Mouse (Mus musculus) olfactory bulb, adult 2 months (tissue): ENCODE measurements at regions not wholly inside any gene's neighbourhood (a gene's known extent, or its start where the extent isn't known, plus 50 kb on each side); places are given as distances from the start of the nearest gene placed in this dataset.
"Not testable (repeated sequence)": the region's sequence is repeated elsewhere in the genome, so short reads cannot be mapped to it uniquely, and the experiment has no call there.

ENCODE experiments used
- CTCF ChIP-seq: fragments of 200-500 bp; IDR thresholded peaks from 2 replicates; pipeline ENCODE4 v1.5.1; 2012; ENCODE audit warnings: low read depth, mild to moderate bottlenecking, low read length, moderate library complexity; ENCODE audit not compliant: insufficient read depth
- POLR2A ChIP-seq: fragments of 200-500 bp; IDR thresholded peaks from 2 replicates; pipeline ENCODE4 v1.6.1; 2012; ENCODE audit warnings: mild to moderate bottlenecking, low read depth, low read length, moderate library complexity; ENCODE audit not compliant: insufficient read depth

DNA sequence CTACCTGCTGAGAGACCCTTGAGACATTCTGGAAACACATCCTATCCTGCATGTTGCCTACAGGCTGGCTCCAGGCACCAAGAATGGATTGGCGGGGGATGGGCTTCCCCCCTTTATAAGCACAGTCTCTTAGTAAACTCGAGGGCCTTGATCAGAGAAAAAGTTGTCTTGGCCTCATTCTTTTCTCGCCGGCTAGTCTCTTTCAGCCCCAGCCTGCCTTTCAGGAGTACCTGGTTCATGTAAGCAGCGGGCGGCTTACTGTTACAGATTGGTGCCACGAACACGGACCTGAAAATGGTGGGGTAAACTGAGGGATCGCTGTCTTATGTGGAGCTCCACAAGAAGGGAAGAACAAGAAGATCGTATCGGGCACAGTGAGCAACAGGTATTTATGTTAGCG lies 67.5 kb upstream of the Lemd2 start:
- not testable (repeated sequence) for TF ChIP-seq CTCF, POLR2A
